Mouse (Mus musculus) hindbrain, postnatal 0 days (tissue): ENCODE measurements around the gene Fam98a. TPM values are rescaled to one million over a fixed set of nuclear protein-coding genes. Genes with fewer than 3 reads are reported as not detected.

Experiments used
- ATAC-seq: fragments of 200-750 bp; cut with Nextera tagmentation; 2 replicates; pipeline ENCODE4 v1.8.0; 2017; ENCODE audit warnings: mild to moderate bottlenecking, moderate TSS enrichment, moderate library complexity
- DNase-seq: peaks from one replicate; pipeline ENCODE4 v3.0.0-alpha.2; 2015; ENCODE audit warnings: low spot score
- H3K27ac ChIP-seq: fragments of 300-500 bp; sonication (generic); 2 replicates; pipeline ENCODE4 v1.5.1; 2014; ENCODE audit warnings: mild to moderate bottlenecking
- H3K27me3 ChIP-seq: fragments of 300-500 bp; sonication (generic); 2 replicates; pipeline ENCODE4 v1.6.1; 2014; ENCODE audit warnings: low read length, mixed read lengths; ENCODE audit not compliant: insufficient read depth
- H3K36me3 ChIP-seq: fragments of 300-500 bp; sonication (generic); 2 replicates; pipeline ENCODE4 v1.6.1; 2014; ENCODE audit warnings: low read length, mixed read lengths; ENCODE audit not compliant: insufficient read depth
- H3K4me1 ChIP-seq: fragments of 300-500 bp; sonication (generic); 2 replicates; pipeline ENCODE4 v1.6.1; 2014; ENCODE audit warnings: antibody characterized with exemption, low read length, mixed read lengths; ENCODE audit not compliant: insufficient read depth
- H3K4me2 ChIP-seq: fragments of 300-500 bp; sonication (generic); 2 replicates; pipeline ENCODE4 v1.6.1; 2014; ENCODE audit warnings: low read depth, mild to moderate bottlenecking, low read length, moderate library complexity, mixed read lengths
- H3K4me3 ChIP-seq: fragments of 300-500 bp; sonication (generic); 2 replicates; pipeline ENCODE4 v1.5.1; 2014; ENCODE audit warnings: low read length
- H3K9ac ChIP-seq: fragments of 300-500 bp; sonication (generic); replicated peaks from 2 replicates; pipeline ENCODE4 v1.6.1; 2014; ENCODE audit warnings: mild to moderate bottlenecking, low read length, moderate library complexity, mixed read lengths
- H3K9me3 ChIP-seq: fragments of 300-500 bp; sonication (generic); 2 replicates; pipeline ENCODE4 v1.6.1; 2016; ENCODE audit warnings: low read length, mixed read lengths
- CTCF ChIP-seq: IDR thresholded peaks from 2 replicates; pipeline ENCODE4 v1.5.1; 2016; ENCODE audit warnings: antibody characterized with exemption, control low read depth, low read depth
- WGBS: fragments of 180-500 bp; shearing (Covaris S2); extraction: QIAGEN DNeasy Blood & Tissue Kit; methylation state at CpG from one replicate; pipeline ENCODE4 v1.1.7; 2014; 5-methylcytosine and 5-hydroxymethylcytosine counted together
- polyA plus RNA-seq: library from polyadenylated mRNA; unstranded; fragments of >200 nt; fragmentation: Nextera tagmentation; extraction: Ambion mirVana; gene quantifications from 2 replicates; pipeline ENCODE4 v1.2.1, GENCODE M21; 2015
- total RNA-seq: library from RNA; depleted of rRNA; stranded (reverse); fragments of >200 nt; gene quantifications from 2 replicates; pipeline ENCODE4 v1.2.3, GENCODE M21; 2014; rRNA removed

Fam98a gene
- total and polyA plus RNA-seq, 2 experiments from 2014 or later: 15.1 to 23.1 TPM

GRCm38 (mm10) chr17:75506708-75507641 lies 44.8 kb downstream of the Fam98a start:
- ATAC-seq: no peak
- 84% methylated on average over 10 of the region's 10 CpGs for WGBS

GRCm38 (mm10) chr17:75506097-75506675 lies 45.6 kb downstream of the Fam98a start:
- 88% methylated on average over 10 of the region's 10 CpGs for WGBS
- Histone ChIP-seq H3K4me1 (no peaks in the 10 kb centered on the region), H3K27me3 (no peaks in the 10 kb centered on the region), H3K9me3 (no peaks in the 10 kb centered on the region), H3K36me3 (no peaks in the 10 kb centered on the region), H3K4me3 (no peak overlapping the region), H3K4me2 (no peak overlapping the region), H3K27ac (no peak overlapping the region), H3K9ac (no peak overlapping the region)
- ATAC-seq (no peak), DNase-seq (no peak)
- no peak for TF ChIP-seq CTCF

More at GRCm38 (mm10) chr17:75506708-75507641, 44.8 kb downstream of the Fam98a start:
- DNase-seq: no peak
- H3K9me3 ChIP-seq: no peaks in the 10 kb centered on the region
- no peak overlapping the region for H3K27ac ChIP-seq
- TF ChIP-seq CTCF: no peak
- H3K4me2 ChIP-seq: no peak overlapping the region
- H3K27me3 ChIP-seq: no peaks in the 10 kb centered on the region
- no peaks in the 10 kb centered on the region for H3K4me1 ChIP-seq
- no peak overlapping the region for H3K9ac ChIP-seq
- no peak overlapping the region for H3K4me3 ChIP-seq
- no peaks in the 10 kb centered on the region for H3K36me3 ChIP-seq

DNA sequence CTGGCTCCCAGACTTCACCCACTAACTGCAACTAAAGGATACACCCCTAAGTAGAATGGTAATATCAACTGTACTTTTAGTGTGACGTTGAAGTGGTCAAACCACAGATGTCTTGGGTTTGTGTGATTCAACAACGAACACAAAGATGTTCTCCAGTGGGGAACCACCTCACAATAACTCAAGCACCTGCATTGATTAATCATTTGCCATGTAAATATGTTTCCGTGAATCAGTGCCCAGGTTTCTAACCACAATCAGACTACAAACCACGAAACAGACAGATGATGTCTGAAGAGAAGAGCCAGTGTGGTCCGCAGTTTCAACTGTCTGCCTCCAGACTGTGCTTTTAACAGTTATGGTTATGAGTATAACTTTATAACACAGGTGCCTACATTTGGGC lies 46.7 kb downstream of the Fam98a start:
- no peak for TF ChIP-seq CTCF
- ATAC-seq (no peak), DNase-seq (no peak)
- Histone ChIP-seq H3K27me3 (no peaks in the 10 kb centered on the region), H3K9me3 (no peaks in the 10 kb centered on the region), H3K4me3 (no peak overlapping the region), H3K4me2 (no peak overlapping the region), H3K27ac (no peak overlapping the region), H3K9ac (no peak overlapping the region), H3K36me3 (no peaks in the 10 kb centered on the region), H3K4me1 (no peaks in the 10 kb centered on the region)
- WGBS: 93% methylated on average over 5 of the region's 5 CpGs

DNA sequence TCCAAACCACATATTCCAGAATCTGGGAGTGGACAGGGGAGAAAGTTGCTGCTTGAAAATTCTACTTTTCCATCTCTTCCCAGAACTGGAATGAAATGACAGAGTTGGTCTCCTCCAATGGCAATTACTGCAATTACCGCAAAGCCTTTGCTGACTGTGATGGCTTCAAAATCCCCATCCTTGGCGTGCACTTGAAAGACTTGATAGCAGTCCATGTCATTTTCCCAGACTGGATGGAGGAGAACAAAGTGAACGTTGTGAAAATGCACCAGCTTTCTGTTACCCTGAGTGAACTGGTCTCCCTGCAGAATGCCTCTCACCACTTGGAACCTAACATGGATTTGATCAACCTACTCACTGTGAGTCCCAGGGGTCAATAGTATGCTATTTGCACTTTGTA lies 48.7 kb downstream of the Fam98a start:
- TF ChIP-seq CTCF: no peak
- H3K27me3 ChIP-seq: no peaks in the 10 kb centered on the region
- H3K4me3 ChIP-seq: no peak overlapping the region
- H3K4me1 ChIP-seq: no peaks in the 10 kb centered on the region
- H3K9ac ChIP-seq: no peak overlapping the region
- no peaks in the 10 kb centered on the region for H3K9me3 ChIP-seq
- WGBS: 89% methylated on average over 3 of the region's 3 CpGs
- no peak overlapping the region for H3K4me2 ChIP-seq
- no peak for DNase-seq
- H3K27ac ChIP-seq: no peak overlapping the region
- no peak for ATAC-seq
- no peaks in the 10 kb centered on the region for H3K36me3 ChIP-seq

GRCm38 (mm10) chr17:75498241-75498651 lies 53.5 kb downstream of the Fam98a start:
- Histone ChIP-seq H3K4me2 (no peak overlapping the region), H3K27ac (no peak overlapping the region), H3K36me3 (no peaks in the 10 kb centered on the region), H3K4me3 (no peak overlapping the region), H3K4me1 (no peaks in the 10 kb centered on the region), H3K27me3 (no peaks in the 10 kb centered on the region), H3K9me3 (no peaks in the 10 kb centered on the region), H3K9ac (no peak overlapping the region)
- DNase-seq (peak; percentile 19), ATAC-seq (no peak)
- 54% methylated on average over 6 of the region's 6 CpGs for WGBS
- TF ChIP-seq CTCF: no peak

GRCm38 (mm10) chr17:75495213-75495612 lies 56.5 kb downstream of the Fam98a start:
- WGBS: 86% methylated on average over 4 of the region's 4 CpGs
- no peak for ATAC-seq
- H3K27me3 ChIP-seq: no peaks in the 10 kb centered on the region

More at GRCm38 (mm10) chr17:75495213-75495612, 56.5 kb downstream of the Fam98a start:
- H3K4me1 ChIP-seq: no peaks in the 10 kb centered on the region
- DNase-seq: no peak
- TF ChIP-seq CTCF: no peak
- no peaks in the 10 kb centered on the region for H3K9me3 ChIP-seq
- H3K4me3 ChIP-seq: no peak overlapping the region
- H3K9ac ChIP-seq: no peak overlapping the region
- H3K36me3 ChIP-seq: no peaks in the 10 kb centered on the region
- no peak overlapping the region for H3K4me2 ChIP-seq
- H3K27ac ChIP-seq: no peak overlapping the region

Other genes starting within 250 kb of the Fam98a start
- 2.1 and 3.3 TPM in 2 replicates for gene Rasgrp3, start 116.0 kb downstream of the Fam98a start, total RNA-seq
- 5.1 and 5.9 TPM in 2 replicates for gene Rasgrp3, start 116.0 kb downstream of the Fam98a start, polyA plus RNA-seq